Comparison of ENCODE assay signal across 8 mouse cellular contexts in genomic region chr7:126898102-126898990, GRCm38 (mm10). TPM values are rescaled to one million over a fixed set of nuclear protein-coding genes. Genes with fewer than 3 reads are reported as not detected.
DNase-seq lines count a peak whose midpoint lies in the region; ATAC-seq and TF ChIP-seq lines count a peak whose summit lies in the region.

No protein-coding gene starts in this region.

- no peaks in the 10 kb centered on the region for H3K9me3 ChIP-seq in ES-E14 (ENCODE audit: control insufficient read depth, insufficient read depth, low read depth, low read length)
- no peaks in the 10 kb centered on the region for H3K9me3 ChIP-seq in forebrain, embryonic 16.5 days (ENCODE audit: control insufficient read depth, low read length)
- H3K9me3 ChIP-seq in lung, embryonic 15.5 days: no peaks in the 10 kb centered on the region

- ATAC-seq in forebrain, embryonic 16.5 days: peak; percentile 95
- ATAC-seq in lung, embryonic 15.5 days (ENCODE audit: borderline replicate concordance, extremely low read depth, low FRiP score, low TSS enrichment): peak; percentile 94

- H3K4me2 ChIP-seq in forebrain, embryonic 16.5 days (ENCODE audit: low read length): peak overlapping the region; percentile 67
- H3K4me2 ChIP-seq in lung, embryonic 15.5 days: peak overlapping the region; percentile 80

- H3K4me1 ChIP-seq in ES-E14 (ENCODE audit: control insufficient read depth in 2 of 2, insufficient read depth in 2 of 2, low read length in 2 of 2, poor library complexity in 1 of 2): peaks cover 2 to 3% of the 10 kb centered on the region in 2 experiments; a peak in 2 of 4 replicates
- peaks cover 11% of the 10 kb centered on the region for H3K4me1 ChIP-seq in forebrain, embryonic 16.5 days (replicated peaks; ENCODE audit: control insufficient read depth, insufficient read depth, low read length)
- peaks cover 15% of the 10 kb centered on the region for H3K4me1 ChIP-seq in lung, embryonic 15.5 days

- H3K9ac ChIP-seq in ES-E14 (ENCODE audit: insufficient read depth, low read depth, low read length, poor library complexity, severe bottlenecking): peak overlapping the region; percentile 80
- H3K9ac ChIP-seq in forebrain, embryonic 16.5 days (replicated peaks; ENCODE audit: low read depth, low read length): peak overlapping the region; percentile 87
- peak overlapping the region; percentile 64 for H3K9ac ChIP-seq in lung, embryonic 15.5 days

- H3K27ac ChIP-seq in ES-E14 (ENCODE audit: insufficient read depth, low read depth, low read length, poor library complexity, severe bottlenecking): no peak overlapping the region
- H3K27ac ChIP-seq in forebrain, embryonic 16.5 days (ENCODE audit: low read length): peak overlapping the region; percentile 79
- peak overlapping the region; percentile 45 for H3K27ac ChIP-seq in lung, embryonic 15.5 days

- peak; percentile 84 for DNase-seq in ES-E14 (ENCODE audit: low read depth, low spot score)
- peak; percentile 94 for DNase-seq in cerebellum, adult 11-12 months
- DNase-seq in heart, postnatal 4 days: peak; percentile 99
- peak; percentile 89 to 94 for DNase-seq in layer of hippocampus, adult 8-10 months (ENCODE audit: low spot score in 2 of 2)
- peak; percentile 92 for DNase-seq in ovary, adult 18-20 months (ENCODE audit: low spot score)
- DNase-seq in thymus, postnatal 0 days (ENCODE audit: low spot score): peak; percentile 88

- peak overlapping the region; percentile 77 to 82 for H3K4me3 ChIP-seq in ES-E14 (ENCODE audit: insufficient read depth in 1 of 2, low read depth in 1 of 2, low read length in 2 of 2, poor library complexity in 1 of 2, severe bottlenecking in 1 of 2)
- H3K4me3 ChIP-seq in forebrain, embryonic 16.5 days (replicated peaks; ENCODE audit: low read length): peak overlapping the region; percentile 74
- peak overlapping the region; percentile 64 for H3K4me3 ChIP-seq in lung, embryonic 15.5 days

- no peaks in the 10 kb centered on the region for H3K27me3 ChIP-seq in forebrain, embryonic 16.5 days (replicated peaks; ENCODE audit: control insufficient read depth, insufficient read depth, low read length)
- H3K27me3 ChIP-seq in lung, embryonic 15.5 days: no peaks in the 10 kb centered on the region

- in situ Hi-C loops in ES-E14 (cut with MboI; ENCODE audit: low sequenced_read_pairs in 2 of 2, unreplicated experiment in 2 of 2): no loop called here

- 12% methylated on average over 37 of the region's 37 CpGs for WGBS in forebrain, embryonic 16.5 days
- 10% methylated on average over 37 of the region's 37 CpGs for WGBS in lung, embryonic 15.5 days

- no peaks in the 10 kb centered on the region; the same call in 1 of the 2 replicates for H3K36me3 ChIP-seq in ES-E14 (ENCODE audit: control insufficient read depth, insufficient read depth, low read length, poor library complexity, severe bottlenecking)
- no peaks in the 10 kb centered on the region for H3K36me3 ChIP-seq in forebrain, embryonic 16.5 days (ENCODE audit: control insufficient read depth, insufficient read depth)
- H3K36me3 ChIP-seq in lung, embryonic 15.5 days: no peaks in the 10 kb centered on the region

TF ChIP-seq in ES-E14, 5 proteins besides CTCF, POLR2A, EP300 and RAD21:
- TF ChIP-seq CHD2 (IDR thresholded peaks at IDR 0.05; ENCODE audit: low read depth, low read length): no peak
- TF ChIP-seq HCFC1 (IDR thresholded peaks at IDR 0.05; ENCODE audit: borderline replicate concordance, insufficient read depth, low read length): no peak; the same call in 1 of the 2 replicates
- no peak for TF ChIP-seq ZC3H11A (IDR thresholded peaks at IDR 0.05; ENCODE audit: borderline replicate concordance, low read depth, low read length)
- no peak for TF ChIP-seq ZNF384 (IDR thresholded peaks at IDR 0.05; ENCODE audit: low read depth, low read length)
- TF ChIP-seq MAFK (IDR thresholded peaks at IDR 0.05; ENCODE audit: insufficient read depth, low read depth, low read length): no peak

RNA-seq across cellular contexts. Expression of gene Taok2, which starts 13.8 kb away (rescaled TPM):
- total RNA-seq in ES-E14 (2012; rRNA removed): 42.3 and 57.2 TPM in 2 replicates
- polyA plus RNA-seq in forebrain, embryonic 16.5 days (2015; fragmentation: Nextera tagmentation; extraction: Ambion mirVana): 55.3 and 65.6 TPM in 2 replicates
- 10 to 100 TPM; 65.0 to 66.5 TPM for total RNA-seq in heart, postnatal 4 days (2021)
- total RNA-seq in layer of hippocampus, adult 8-10 months (2022): 100 to 1,000 TPM; 146 to 179 (median 151) TPM
- 48.0 and 55.0 TPM in 2 replicates for polyA plus RNA-seq in lung, embryonic 15.5 days (2015; fragmentation: Nextera tagmentation; extraction: Ambion mirVana)
- polyA plus RNA-seq in thymus, postnatal 0 days (2015; fragmentation: Nextera tagmentation; extraction: Ambion mirVana): 21.2 and 26.6 TPM in 2 replicates

RNA-seq across cellular contexts. Expression of gene Tmem219, which starts 24.4 kb away (rescaled TPM):
- 14.7 and 25.6 TPM in 2 replicates for total RNA-seq in ES-E14 (2012; rRNA removed)
- polyA plus RNA-seq in forebrain, embryonic 16.5 days (2015; fragmentation: Nextera tagmentation; extraction: Ambion mirVana): 33.3 and 37.3 TPM in 2 replicates
- 10 to 100 TPM; 12.9 to 14.7 TPM for total RNA-seq in heart, postnatal 4 days (2021)
- 10 to 100 TPM; 21.8 to 34.3 (median 25.6) TPM for total RNA-seq in layer of hippocampus, adult 8-10 months (2022)
- 31.6 and 32.9 TPM in 2 replicates for polyA plus RNA-seq in lung, embryonic 15.5 days (2015; fragmentation: Nextera tagmentation; extraction: Ambion mirVana)
- polyA plus RNA-seq in thymus, postnatal 0 days (2015; fragmentation: Nextera tagmentation; extraction: Ambion mirVana): 37.4 and 38.9 TPM in 2 replicates

RNA-seq across cellular contexts. Expression of gene Kctd13, which starts 30.3 kb away (rescaled TPM):
- total RNA-seq in ES-E14 (2012; rRNA removed): 13.2 and 16.2 TPM in 2 replicates
- 131 and 132 TPM in 2 replicates for polyA plus RNA-seq in forebrain, embryonic 16.5 days (2015; fragmentation: Nextera tagmentation; extraction: Ambion mirVana)
- 10 to 100 TPM; 10.4 to 10.7 TPM for total RNA-seq in heart, postnatal 4 days (2021)
- total RNA-seq in layer of hippocampus, adult 8-10 months (2022): 100 to 1,000 TPM; 137 to 173 (median 161) TPM
- polyA plus RNA-seq in lung, embryonic 15.5 days (2015; fragmentation: Nextera tagmentation; extraction: Ambion mirVana): 13.6 and 15.0 TPM in 2 replicates
- polyA plus RNA-seq in thymus, postnatal 0 days (2015; fragmentation: Nextera tagmentation; extraction: Ambion mirVana): 15.8 and 18.0 TPM in 2 replicates

RNA-seq across cellular contexts. Expression of gene Ino80e, which starts 36.2 kb away (rescaled TPM):
- 68.7 and 78.7 TPM in 2 replicates for total RNA-seq in ES-E14 (2012; rRNA removed)
- 95.1 and 97.9 TPM in 2 replicates for polyA plus RNA-seq in forebrain, embryonic 16.5 days (2015; fragmentation: Nextera tagmentation; extraction: Ambion mirVana)
- total RNA-seq in heart, postnatal 4 days (2021): 10 to 100 TPM; 33.5 to 34.1 TPM
- 10 to 100 TPM; 46.3 to 59.5 (median 56.1) TPM for total RNA-seq in layer of hippocampus, adult 8-10 months (2022)
- polyA plus RNA-seq in lung, embryonic 15.5 days (2015; fragmentation: Nextera tagmentation; extraction: Ambion mirVana): 76.6 and 78.3 TPM in 2 replicates
- 82.9 and 98.9 TPM in 2 replicates for polyA plus RNA-seq in thymus, postnatal 0 days (2015; fragmentation: Nextera tagmentation; extraction: Ambion mirVana)

RNA-seq across cellular contexts. Expression of gene Hirip3, which starts 36.6 kb away (rescaled TPM):
- 99.7 and 111 TPM in 2 replicates for total RNA-seq in ES-E14 (2012; rRNA removed)
- 25.6 and 28.1 TPM in 2 replicates for polyA plus RNA-seq in forebrain, embryonic 16.5 days (2015; fragmentation: Nextera tagmentation; extraction: Ambion mirVana)
- 10 to 100 TPM; 22.8 to 26.1 TPM for total RNA-seq in heart, postnatal 4 days (2021)
- 10 to 100 TPM; 25.6 to 44.7 (median 36.2) TPM for total RNA-seq in layer of hippocampus, adult 8-10 months (2022)
- 31.6 and 34.4 TPM in 2 replicates for polyA plus RNA-seq in lung, embryonic 15.5 days (2015; fragmentation: Nextera tagmentation; extraction: Ambion mirVana)
- 16.9 and 22.6 TPM in 2 replicates for polyA plus RNA-seq in thymus, postnatal 0 days (2015; fragmentation: Nextera tagmentation; extraction: Ambion mirVana)
